Mouse (Mus musculus) lung, embryonic 14.5 days (tissue): ENCODE measurements around the gene Dnajc19. TPM values are rescaled to one million over a fixed set of nuclear protein-coding genes. Genes with fewer than 3 reads are reported as not detected.

ENCODE experiments used
- ATAC-seq: fragments of 200-750 bp; cut with Nextera tagmentation; 2 replicates; pipeline ENCODE4 v1.8.0; 2017; ENCODE audit warnings: mild to moderate bottlenecking, moderate TSS enrichment, moderate library complexity; ENCODE audit not compliant: insufficient read depth
- DNase-seq: peaks from one replicate; pipeline ENCODE4 v3.0.0-alpha.2; 2015
- H3K27ac ChIP-seq: fragments of 300-500 bp; sonication (generic); 2 replicates; pipeline ENCODE4 v1.5.1; 2014; ENCODE audit warnings: low read depth, mild to moderate bottlenecking, moderate library complexity
- H3K27me3 ChIP-seq: fragments of 300-500 bp; sonication (generic); 2 replicates; pipeline ENCODE4 v1.6.1; 2014; ENCODE audit warnings: low read length, control low read depth; ENCODE audit not compliant: insufficient read depth
- H3K36me3 ChIP-seq: fragments of 300-500 bp; sonication (generic); 2 replicates; pipeline ENCODE4 v1.6.1; 2014; ENCODE audit warnings: control low read depth; ENCODE audit not compliant: insufficient read depth
- H3K4me1 ChIP-seq: fragments of 300-500 bp; sonication (generic); 2 replicates; pipeline ENCODE4 v1.6.1; 2014; ENCODE audit warnings: antibody characterized with exemption, control low read depth; ENCODE audit not compliant: insufficient read depth
- H3K4me2 ChIP-seq: fragments of 300-500 bp; sonication (generic); 2 replicates; pipeline ENCODE4 v1.6.1; 2014; ENCODE audit warnings: mild to moderate bottlenecking
- H3K4me3 ChIP-seq: fragments of 300-500 bp; sonication (generic); 2 replicates; pipeline ENCODE4 v1.5.1; 2014; ENCODE audit warnings: low read depth, low read length
- H3K9ac ChIP-seq: fragments of 300-500 bp; sonication (generic); 2 replicates; pipeline ENCODE4 v1.6.1; 2014
- H3K9me3 ChIP-seq: fragments of 300-500 bp; sonication (generic); 2 replicates; pipeline ENCODE4 v1.6.1; 2016; ENCODE audit warnings: low read depth, low read length, control low read depth
- CTCF ChIP-seq: IDR thresholded peaks from 2 replicates; pipeline ENCODE4 v1.5.1; 2016; ENCODE audit warnings: antibody characterized with exemption, low read depth
- WGBS: fragments of 180-500 bp; shearing (Covaris S2); extraction: QIAGEN DNeasy Blood & Tissue Kit; methylation state at CpG from one replicate; pipeline ENCODE4 v1.1.7; 2014; 5-methylcytosine and 5-hydroxymethylcytosine counted together
- polyA plus RNA-seq: library from polyadenylated mRNA; unstranded; fragments of >200 nt; fragmentation: Nextera tagmentation; extraction: Ambion mirVana; gene quantifications from 2 replicates; pipeline ENCODE4 v1.2.1, GENCODE M21; 2014

Dnajc19 gene
- 141 and 146 TPM in 2 replicates for polyA plus RNA-seq

GRCm38 (mm10) chr3:34080900-34081662 lies at the start of gene Dnajc19:
Dnajc19 (minus strand) TSS chr3:34081321.
- peak within 1 kb of the TSS; percentile 73 for H3K4me3 ChIP-seq
- H3K36me3 ChIP-seq: peaks cover 13% of the 10 kb centered on the region
- WGBS: under 1% methylated on average over 45 of the region's 50 CpGs
- DNase-seq (peak; percentile 97), ATAC-seq (peak; percentile 96)
- no peak for TF ChIP-seq CTCF
- H3K9ac ChIP-seq: peak within 1 kb of the TSS; percentile 85
- 0 out of 2 replicates have a peak, but pooled peaks cover 5% of the 10 kb centered on the region for H3K4me1 ChIP-seq
- H3K27ac ChIP-seq: peak within 1 kb of the TSS; percentile 43; the same call in 1 of the 2 replicates
- no peaks in the 10 kb centered on the region for H3K9me3 ChIP-seq
- peak within 1 kb of the TSS; percentile 70 for H3K4me2 ChIP-seq
- H3K27me3 ChIP-seq: no peaks in the 10 kb centered on the region

- Histone ChIP-seq H3K9me3 (no peaks in the 10 kb centered on the region), H3K27me3 (no peaks in the 10 kb centered on the region), H3K4me3 (no peak overlapping the region), H3K9ac (no peak overlapping the region), H3K36me3 (no peaks in the 10 kb centered on the region), H3K27ac (no peak overlapping the region), H3K4me1 (no peaks in the 10 kb centered on the region), H3K4me2 (no peak overlapping the region)
- 78% methylated on average over 6 of the region's 6 CpGs for WGBS
- no peak for DNase-seq
- no peak for ATAC-seq
- TF ChIP-seq CTCF: no peak
Measured at GRCm38 (mm10) chr3:34129957-34130356, 48.8 kb upstream of the Dnajc19 start.

- Histone ChIP-seq H3K4me3 (no peak overlapping the region), H3K4me2 (no peak overlapping the region), H3K9me3 (no peaks in the 10 kb centered on the region), H3K4me1 (no peaks in the 10 kb centered on the region), H3K27me3 (no peaks in the 10 kb centered on the region), H3K27ac (no peak overlapping the region), H3K9ac (no peak overlapping the region), H3K36me3 (no peaks in the 10 kb centered on the region)
- WGBS: 74% methylated on average over 5 of the region's 5 CpGs
- TF ChIP-seq CTCF: no peak
- DNase-seq: no peak
- no peak for ATAC-seq
Measured at GRCm38 (mm10) chr3:34121311-34121710, 40.2 kb upstream of the Dnajc19 start.

GRCm38 (mm10) chr3:34120791-34121190 lies 39.7 kb upstream of the Dnajc19 start:
- no peaks in the 10 kb centered on the region for H3K9me3 ChIP-seq
- no peak overlapping the region for H3K27ac ChIP-seq
- H3K27me3 ChIP-seq: no peaks in the 10 kb centered on the region
- no peaks in the 10 kb centered on the region for H3K4me1 ChIP-seq
- H3K36me3 ChIP-seq: no peaks in the 10 kb centered on the region
- TF ChIP-seq CTCF: no peak
- WGBS: 78% methylated on average over 3 of the region's 3 CpGs
- no peak overlapping the region for H3K4me3 ChIP-seq
- DNase-seq (no peak), ATAC-seq (no peak)
- H3K9ac ChIP-seq: no peak overlapping the region
- H3K4me2 ChIP-seq: no peak overlapping the region

GRCm38 (mm10) chr3:34119869-34120268 lies 38.7 kb upstream of the Dnajc19 start:
- WGBS: 80% methylated on average over 4 of the region's 4 CpGs

GRCm38 (mm10) chr3:34115806-34116205 lies 34.7 kb upstream of the Dnajc19 start:
- no peaks in the 10 kb centered on the region for H3K4me1 ChIP-seq
- ATAC-seq (no peak), DNase-seq (no peak)
- no peak overlapping the region for H3K4me2 ChIP-seq
- H3K9me3 ChIP-seq: no peaks in the 10 kb centered on the region
- H3K4me3 ChIP-seq: no peak overlapping the region
- 57% methylated on average over 6 of the region's 6 CpGs for WGBS
- H3K27me3 ChIP-seq: no peaks in the 10 kb centered on the region
- no peak overlapping the region for H3K9ac ChIP-seq
- no peak overlapping the region for H3K27ac ChIP-seq
- no peaks in the 10 kb centered on the region for H3K36me3 ChIP-seq
- TF ChIP-seq CTCF: no peak

More at GRCm38 (mm10) chr3:34119869-34120268, 38.7 kb upstream of the Dnajc19 start:
- H3K9ac ChIP-seq: no peak overlapping the region
- no peak overlapping the region for H3K4me3 ChIP-seq
- ATAC-seq: no peak
- no peaks in the 10 kb centered on the region for H3K9me3 ChIP-seq
- H3K4me1 ChIP-seq: no peaks in the 10 kb centered on the region
- TF ChIP-seq CTCF: no peak
- no peaks in the 10 kb centered on the region for H3K27me3 ChIP-seq
- no peak overlapping the region for H3K27ac ChIP-seq
- H3K36me3 ChIP-seq: no peaks in the 10 kb centered on the region
- DNase-seq: no peak
- no peak overlapping the region for H3K4me2 ChIP-seq

GRCm38 (mm10) chr3:34111941-34112685 lies 31.0 kb upstream of the Dnajc19 start:
- no peak for ATAC-seq
- 62% methylated on average over 11 of the region's 11 CpGs for WGBS

More at GRCm38 (mm10) chr3:34111941-34112685, 31.0 kb upstream of the Dnajc19 start:
- Histone ChIP-seq H3K36me3 (no peaks in the 10 kb centered on the region), H3K27me3 (no peaks in the 10 kb centered on the region), H3K4me1 (no peaks in the 10 kb centered on the region), H3K9ac (no peak overlapping the region), H3K4me3 (no peak overlapping the region), H3K27ac (no peak overlapping the region), H3K4me2 (no peak overlapping the region), H3K9me3 (no peaks in the 10 kb centered on the region)
- DNase-seq: no peak
- no peak for TF ChIP-seq CTCF
